Mouse (Mus musculus) layer of hippocampus, postnatal 36 days (tissue): Measurements from ENCODE around the gene Gm10031. TPM values are rescaled to one million over a fixed set of nuclear protein-coding genes. Genes with fewer than 3 reads are reported as not detected.

Experiments used
- DNase-seq, 2 experiments: peaks; one replicate each; pipeline ENCODE4 v3.0.0; 2022
- total RNA-seq, 2 experiments: library from RNA; stranded (reverse); gene quantifications; 2 replicates each; pipeline ENCODE4 v1.2.3; 2021

Gm10031 gene
- total RNA-seq, 2 experiments from 2014 or later = 41.8 to 45.7 TPM

- DNase-seq = no peak
These were observed 20.2 kb downstream of the Gm10031 start for GRCm38 (mm10) chr1:156543999-156544398.

- peak; percentile 85 to 89 for DNase-seq
These were observed 34.5 kb downstream of the Gm10031 start, which contains the start of gene Abl2 for GRCm38 (mm10) chr1:156558024-156558930. Gene Abl2 (plus strand): TSS chr1:156558786.

GRCm38 (mm10) chr1:156558950-156559640 lies 35.3 kb downstream of the Gm10031 start:
- DNase-seq = peak; percentile 65 to 73

GRCm38 (mm10) chr1:156559641-156560020 lies 35.8 kb downstream of the Gm10031 start:
- no peak for DNase-seq

- DNase-seq = no peak
These were observed 36.7 kb downstream of the Gm10031 start for GRCm38 (mm10) chr1:156560500-156560899.

- no peak for DNase-seq
These were observed 41.5 kb downstream of the Gm10031 start for GRCm38 (mm10) chr1:156565328-156565727.

GRCm38 (mm10) chr1:156566132-156566531 lies 42.3 kb downstream of the Gm10031 start:
- no peak for DNase-seq

GRCm38 (mm10) chr1:156569615-156570014 lies 45.8 kb downstream of the Gm10031 start:
- no peak for DNase-seq

- peak; percentile 23 to 52 for DNase-seq
These were observed 49.1 kb downstream of the Gm10031 start for GRCm38 (mm10) chr1:156572952-156573351.

Other genes with a start within 250 kb of the Gm10031 start
- gene Tdrd5, start 220.3 kb upstream of the Gm10031 start, total RNA-seq = 1 to 10 TPM; 6.7 to 8.3 TPM
- under 1 TPM in 1 of 2 experiments, not detected in 1; 0.20 TPM for gene Nphs2, start 213.3 kb upstream of the Gm10031 start, total RNA-seq
- gene Gm2000, start 158.0 kb upstream of the Gm10031 start, total RNA-seq = 100 to 1,000 TPM; 303 to 311 TPM
- gene Axdnd1, start 102.9 kb upstream of the Gm10031 start, total RNA-seq = 1 to 10 TPM in 1 of 2 experiments, under 1 TPM in 1; 0.27 to 1.1 TPM
- 10 to 100 TPM; 49.9 to 56.2 TPM for gene Soat1, start 49.7 kb upstream of the Gm10031 start, total RNA-seq
- gene Abl2, start 34.8 kb downstream of the Gm10031 start, total RNA-seq = 10 to 100 TPM; 89.1 to 89.3 TPM
- 1 to 10 TPM; 5.9 to 7.1 TPM for gene Tor3a, start 150.3 kb downstream of the Gm10031 start, total RNA-seq
- gene Fam20b, start 195.1 kb downstream of the Gm10031 start, total RNA-seq = 10 to 100 TPM; 76.5 to 78.5 TPM